Mouse (Mus musculus): ENCODE data around the gene Tcf3. TPM values are rescaled to one million over a fixed set of nuclear protein-coding genes. Genes with fewer than 3 reads are reported as not detected.

The Tcf3 gene
- total and polyA plus RNA-seq, 3 experiments, result 16.5 to 25.0 (median 18.0) TPM

DNA sequence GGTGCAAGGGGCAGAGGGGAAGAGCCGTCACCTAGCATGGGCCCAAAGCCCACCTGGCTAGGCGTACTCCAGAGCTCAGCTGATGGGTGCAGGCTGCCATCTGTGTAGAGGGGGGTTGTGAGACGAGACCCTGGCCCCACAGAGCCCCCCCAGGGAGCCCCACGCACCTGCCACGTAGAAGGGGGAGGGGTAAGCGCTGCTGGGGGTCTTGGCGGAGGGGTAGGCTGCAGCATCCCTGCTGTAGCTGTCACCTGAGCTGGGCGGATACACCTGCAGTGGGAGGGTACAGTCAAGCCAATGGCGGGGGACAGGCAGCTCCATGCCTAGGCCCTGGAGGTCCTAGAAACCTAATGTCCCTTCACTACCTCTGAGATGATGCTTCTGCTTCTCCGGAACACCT lies 16.1 kb downstream of the Tcf3 start:
- Histone ChIP-seq H3K4me1 (ENCODE audit: control insufficient read depth, insufficient read depth, low read length) (no peaks in the 10 kb centered on the region), H3K36me3 (ENCODE audit: control insufficient read depth, insufficient read depth, low read length) (no peaks in the 10 kb centered on the region), H3K9ac (ENCODE audit: low read depth, low read length) (no peak overlapping the region), H3K27ac (no peak overlapping the region), H3K79me2 (replicated peaks; ENCODE audit: control insufficient read depth, insufficient read depth, low read length) (no peaks in the 10 kb centered on the region), H3K4me3 (no peak overlapping the region), H3K27me3 (ENCODE audit: control insufficient read depth, insufficient read depth, low read length) (no peaks in the 10 kb centered on the region)
- TF ChIP-seq CTCF (IDR thresholded peaks at IDR 0.05), result no peak
- TF ChIP-seq EP300 (IDR thresholded peaks at IDR 0.05; ENCODE audit: insufficient read depth, low read depth, low read length), result no peak
- TF ChIP-seq POLR2A (IDR thresholded peaks at IDR 0.05; ENCODE audit: insufficient read depth, low read depth, low read length), result no peak
- intact Hi-C loops (cut with DNase I), result no loop called here
- DNase-seq, result no peak
- 92% methylated on average over 10 of the region's 10 CpGs for WGBS

DNA sequence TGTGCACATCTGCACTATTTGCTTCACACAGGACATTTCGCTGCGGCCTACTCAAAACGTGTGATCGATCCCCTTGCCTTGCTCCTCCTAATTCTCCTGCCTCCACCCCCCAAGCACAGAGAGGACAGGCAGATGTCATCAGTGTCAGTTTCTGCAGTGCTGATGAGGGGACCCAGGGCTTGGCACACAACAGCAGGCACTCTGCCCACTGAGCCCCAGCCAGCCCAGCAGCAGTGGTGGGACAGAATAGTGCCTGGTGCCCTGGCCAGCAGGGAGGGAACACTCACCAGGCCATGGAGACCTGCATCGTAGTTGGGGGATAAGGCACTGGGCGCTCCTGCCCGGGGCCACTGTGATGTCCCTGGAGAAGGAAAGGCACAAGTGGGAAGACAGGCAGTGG lies 17.9 kb downstream of the Tcf3 start:
- no peaks in the 10 kb centered on the region for H3K36me3 ChIP-seq (ENCODE audit: control insufficient read depth, insufficient read depth, low read length)

DNA sequence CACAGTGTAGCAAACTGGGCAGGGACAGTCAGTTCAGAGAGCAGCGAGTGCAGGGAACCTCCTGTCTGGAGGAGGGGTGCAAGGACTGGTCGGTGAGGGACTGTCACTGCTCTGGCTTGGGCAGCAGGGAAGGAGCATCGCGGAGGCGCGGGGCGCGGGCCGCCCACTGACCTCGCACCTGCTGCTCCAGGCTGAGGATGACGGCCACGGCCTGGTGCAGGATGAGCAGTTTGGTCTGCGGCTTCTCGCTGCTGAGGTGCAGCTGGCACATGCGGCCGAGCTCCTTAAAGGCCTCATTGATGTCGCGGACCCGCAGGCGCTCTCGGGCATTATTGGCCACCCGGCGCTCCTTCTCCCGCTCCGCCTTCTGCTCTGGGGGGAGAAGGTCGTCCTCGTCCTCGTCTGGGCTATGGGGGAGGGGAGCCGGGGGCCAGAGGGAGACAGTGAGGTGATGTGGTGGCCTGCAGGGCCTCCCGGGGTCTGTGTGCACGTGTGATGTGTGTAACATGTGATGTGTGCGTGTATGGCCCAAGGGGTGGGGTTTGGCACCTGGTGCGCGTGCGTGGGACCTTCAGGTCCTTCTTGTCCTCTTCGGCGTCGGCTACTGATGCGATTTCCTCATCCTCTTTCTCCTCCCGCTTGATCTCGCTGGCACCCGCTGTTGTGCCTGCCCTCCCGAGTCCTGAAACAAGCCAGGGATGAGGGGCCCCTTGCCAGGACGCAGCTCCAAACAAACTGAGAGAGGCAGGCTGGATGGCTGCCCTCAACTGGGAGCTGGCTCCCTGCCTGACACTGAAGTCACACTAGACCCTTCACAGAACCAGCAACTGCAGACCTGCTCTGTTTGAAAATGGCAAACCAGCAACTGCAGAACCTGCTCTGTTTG lies 20.5 kb downstream of the Tcf3 start:
- peak; percentile 73 to 83 for DNase-seq
- intact Hi-C loops (cut with DNase I), result no loop called here
- H3K27ac ChIP-seq, result no peak overlapping the region
- H3K79me2 ChIP-seq (replicated peaks; ENCODE audit: control insufficient read depth, insufficient read depth, low read length), result no peaks in the 10 kb centered on the region
- TF ChIP-seq EP300 (IDR thresholded peaks at IDR 0.05; ENCODE audit: insufficient read depth, low read depth, low read length) (no peak), POLR2A (IDR thresholded peaks at IDR 0.05; ENCODE audit: insufficient read depth, low read depth, low read length) (no peak), CTCF (IDR thresholded peaks at IDR 0.05) (no peak)
- H3K27me3 ChIP-seq (ENCODE audit: control insufficient read depth, insufficient read depth, low read length), result no peaks in the 10 kb centered on the region
- no peak overlapping the region for H3K4me3 ChIP-seq
- no peak overlapping the region for H3K9ac ChIP-seq (ENCODE audit: low read depth, low read length)
- no peaks in the 10 kb centered on the region for H3K4me1 ChIP-seq (ENCODE audit: control insufficient read depth, insufficient read depth, low read length)
- 76% methylated on average over 44 of the region's 44 CpGs for WGBS
- H3K36me3 ChIP-seq (ENCODE audit: control insufficient read depth, insufficient read depth, low read length), result no peaks in the 10 kb centered on the region

More for the DNA sequence above, 17.9 kb downstream of the Tcf3 start:
- Histone ChIP-seq H3K4me3 (no peak overlapping the region), H3K27ac (no peak overlapping the region), H3K27me3 (ENCODE audit: control insufficient read depth, insufficient read depth, low read length) (no peaks in the 10 kb centered on the region), H3K9ac (ENCODE audit: low read depth, low read length) (no peak overlapping the region), H3K4me1 (ENCODE audit: control insufficient read depth, insufficient read depth, low read length) (no peaks in the 10 kb centered on the region), H3K79me2 (replicated peaks; ENCODE audit: control insufficient read depth, insufficient read depth, low read length) (no peaks in the 10 kb centered on the region)
- TF ChIP-seq POLR2A (IDR thresholded peaks at IDR 0.05; ENCODE audit: insufficient read depth, low read depth, low read length) (no peak), EP300 (IDR thresholded peaks at IDR 0.05; ENCODE audit: insufficient read depth, low read depth, low read length) (no peak), CTCF (IDR thresholded peaks at IDR 0.05) (no peak)
- intact Hi-C loops (cut with DNase I), result no loop called here
- 86% methylated on average over 7 of the region's 7 CpGs for WGBS
- no peak for DNase-seq

DNA sequence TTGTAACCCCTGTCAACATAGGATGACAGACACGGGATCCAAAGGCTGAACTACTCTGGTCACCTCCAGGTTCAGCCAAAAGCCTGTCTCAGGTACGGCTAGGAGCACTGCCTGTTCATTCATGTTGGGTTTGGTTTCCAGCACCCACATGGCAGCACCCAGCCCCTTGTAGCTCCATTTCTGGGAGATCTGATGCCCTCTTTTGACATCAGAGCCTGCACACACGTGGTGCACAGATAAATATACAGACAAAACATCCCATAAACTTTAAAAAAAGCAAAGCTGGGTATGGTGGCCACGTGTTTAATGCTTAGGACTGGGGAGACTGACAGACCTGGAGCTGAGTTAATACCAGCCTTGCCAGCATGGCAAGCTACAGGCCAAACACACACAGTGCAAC lies 25.5 kb downstream of the Tcf3 start:
- no peak overlapping the region for H3K4me3 ChIP-seq
- intact Hi-C loops (cut with DNase I), result loop anchor here (2.0 kb wide), 1 partner anchor 23 kb away; no protein-coding TSS in a partner anchor
- no peaks in the 10 kb centered on the region for H3K27me3 ChIP-seq (ENCODE audit: control insufficient read depth, insufficient read depth, low read length)
- H3K79me2 ChIP-seq (replicated peaks; ENCODE audit: control insufficient read depth, insufficient read depth, low read length), result peaks cover 2% of the 10 kb centered on the region; the same call in 1 of the 2 replicates
- DNase-seq, result no peak
- TF ChIP-seq EP300 (IDR thresholded peaks at IDR 0.05; ENCODE audit: insufficient read depth, low read depth, low read length), result no peak
- no peak for TF ChIP-seq CTCF (IDR thresholded peaks at IDR 0.05)
- peaks cover 7% of the 10 kb centered on the region for H3K4me1 ChIP-seq (ENCODE audit: control insufficient read depth, insufficient read depth, low read length)
- no peaks in the 10 kb centered on the region for H3K36me3 ChIP-seq (ENCODE audit: control insufficient read depth, insufficient read depth, low read length)
- H3K27ac ChIP-seq, result no peak overlapping the region
- 40% methylated on average over 4 of the region's 4 CpGs for WGBS
- no peak overlapping the region for H3K9ac ChIP-seq (ENCODE audit: low read depth, low read length)

DNA sequence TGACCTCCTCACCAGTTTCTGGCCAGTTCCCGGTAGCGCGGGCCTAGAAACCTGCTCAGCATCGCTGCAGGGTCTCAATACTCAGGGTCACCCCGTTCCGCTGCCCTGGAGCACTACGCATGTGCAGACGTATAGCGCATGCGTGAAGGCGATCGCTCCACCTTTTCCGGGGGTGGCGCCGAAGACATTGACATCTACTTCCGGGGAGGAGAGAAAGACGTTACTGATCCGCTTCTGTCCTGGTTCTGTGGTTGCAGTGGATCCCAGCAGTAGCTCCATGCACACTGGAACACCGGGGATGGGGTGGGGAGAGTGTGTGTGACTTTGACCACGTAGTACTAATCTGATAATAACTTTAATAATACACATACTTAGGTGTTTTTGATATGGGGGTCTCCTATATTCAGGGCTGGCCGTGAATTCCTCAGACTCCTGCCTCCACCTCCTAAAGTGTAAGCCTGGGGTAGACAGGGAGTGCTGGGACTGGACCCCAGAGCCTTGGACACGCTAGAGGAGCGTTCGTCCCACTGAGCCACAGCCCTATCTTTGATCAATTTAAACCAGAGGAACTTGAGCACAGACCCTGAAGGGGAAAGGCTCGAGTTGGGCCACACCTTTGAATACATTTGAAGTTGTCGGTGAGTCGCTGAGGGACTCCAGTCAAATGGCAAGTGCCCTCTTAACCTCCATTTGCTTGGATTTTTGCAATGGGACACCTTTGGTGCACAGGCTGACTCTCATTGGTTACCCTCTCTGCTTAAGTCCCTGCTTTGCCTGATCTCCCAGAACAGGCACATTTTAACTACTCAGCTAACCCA lies 26.6 kb downstream of the Tcf3 start, which contains the start of gene Uqcr11:
Gene Uqcr11, minus strand, starts transcription at position 147 of the 818 bp plus-strand sequence.
- under 1% methylated on average over 27 of the region's 27 CpGs for WGBS
- peak within 1 kb of the TSS; percentile 88 for H3K4me3 ChIP-seq
- DNase-seq, result peak; percentile 93 to 96
- intact Hi-C loops (cut with DNase I), result loop anchor here (2.0 kb wide), 1 partner anchor 24 kb away; no protein-coding TSS in a partner anchor
- peak; percentile 98 for TF ChIP-seq POLR2A (IDR thresholded peaks at IDR 0.05; ENCODE audit: insufficient read depth, low read depth, low read length)
- no peak for TF ChIP-seq CTCF (IDR thresholded peaks at IDR 0.05)
- peak; percentile 67 for TF ChIP-seq EP300 (IDR thresholded peaks at IDR 0.05; ENCODE audit: insufficient read depth, low read depth, low read length)
- peak within 1 kb of the TSS; percentile 78 for H3K9ac ChIP-seq (ENCODE audit: low read depth, low read length)
- H3K79me2 ChIP-seq (replicated peaks; ENCODE audit: control insufficient read depth, insufficient read depth, low read length), result peaks cover 2% of the 10 kb centered on the region; the same call in 1 of the 2 replicates
- H3K36me3 ChIP-seq (ENCODE audit: control insufficient read depth, insufficient read depth, low read length), result no peaks in the 10 kb centered on the region
- peaks cover 7% of the 10 kb centered on the region for H3K4me1 ChIP-seq (ENCODE audit: control insufficient read depth, insufficient read depth, low read length)
- H3K27ac ChIP-seq, result peak within 1 kb of the TSS; percentile 85
- no peaks in the 10 kb centered on the region for H3K27me3 ChIP-seq (ENCODE audit: control insufficient read depth, insufficient read depth, low read length)
